Mouse (Mus musculus) G1E (cell line): ENCODE measurements around the gene Ces1h.

Experiments
- CTCF ChIP-seq: IDR thresholded peaks from 2 replicates; pipeline ENCODE4 v1.5.1; 2012; ENCODE audit warnings: low read depth, low read length, inconsistent platforms, mixed read lengths
- GATA2 ChIP-seq: IDR thresholded peaks from 2 replicates; pipeline ENCODE4 v1.6.1; 2012; ENCODE audit warnings: low read depth, low read length, inconsistent platforms, borderline replicate concordance
- TAL1 ChIP-seq: conservative IDR thresholded peaks from 2 replicates; pipeline ENCODE4 v1.6.1; 2012; ENCODE audit warnings: low read depth, low read length, inconsistent platforms, mixed read lengths

GRCm38 (mm10) chr8:93399698-93400097, 20.2 kb upstream of the Ces1h start:
- no peak for TF ChIP-seq CTCF
- TF ChIP-seq TAL1: no peak
- TF ChIP-seq GATA2: no peak
